Mouse (Mus musculus): Measurements from ENCODE around the gene Med31. TPM values are rescaled to one million over a fixed set of nuclear protein-coding genes. Genes with fewer than 3 reads are reported as not detected.

The Med31 gene
- polyA plus RNA-seq, 1 experiment from 2014 or later: 45.6 TPM

DNA sequence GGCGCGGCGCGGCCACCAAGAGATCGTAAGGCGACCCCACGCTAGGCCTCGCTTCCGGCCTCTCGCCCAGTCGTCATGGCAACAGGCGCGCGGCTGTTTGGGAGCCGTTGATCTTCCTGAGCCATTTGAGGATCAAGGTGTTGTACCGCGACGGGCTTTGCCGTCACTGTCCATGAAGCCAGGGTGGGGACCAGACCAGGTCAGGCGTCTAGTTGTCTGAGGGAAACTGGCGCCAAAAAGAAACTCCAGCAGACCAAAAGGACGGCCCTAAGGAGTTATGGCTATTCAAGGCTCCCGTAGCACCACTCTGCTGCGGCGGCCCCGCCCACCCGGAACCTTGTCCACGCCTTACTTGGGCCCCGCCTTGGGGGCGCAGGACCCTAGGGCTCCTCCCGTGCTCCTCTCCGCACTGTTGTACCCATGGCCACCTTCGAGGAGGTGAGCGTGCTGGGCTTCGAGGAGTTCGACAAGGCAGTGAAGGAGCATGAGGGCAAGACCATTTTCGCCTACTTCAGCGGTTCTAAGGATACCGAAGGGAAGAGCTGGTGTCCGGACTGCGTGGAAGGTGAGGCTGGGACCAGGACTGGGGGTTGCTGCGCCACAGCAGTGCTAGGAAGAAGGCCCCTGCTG is 8.1 kb downstream of the Med31 start, which contains the start of the genes 4933427D14Rik and Txndc17:
4933427D14Rik (minus strand) TSS at position 256 of the 630 bp plus-strand sequence.
Txndc17 (plus strand) TSS at position 344 of the 630 bp plus-strand sequence.
- peak within 1 kb of the TSS; percentile 77 for H3K27ac ChIP-seq (ENCODE audit: low read depth, low read length)
- H3K4me3 ChIP-seq (ENCODE audit: low read length): peak within 1 kb of the TSS; percentile 84
- no peaks in the 10 kb centered on the region for H3K27me3 ChIP-seq (ENCODE audit: control insufficient read depth, insufficient read depth, low read length)
- peak within 1 kb of the TSS; percentile 76 for H3K4me2 ChIP-seq (replicated peaks; ENCODE audit: low read depth, low read length)
- no peaks in the 10 kb centered on the region for H3K9me3 ChIP-seq (ENCODE audit: control insufficient read depth, low read length)
- peaks cover 32% of the 10 kb centered on the region for H3K36me3 ChIP-seq (ENCODE audit: control insufficient read depth, insufficient read depth, low read length)
- WGBS: under 1% methylated on average over 42 of the region's 42 CpGs
- H3K4me1 ChIP-seq (ENCODE audit: control insufficient read depth, insufficient read depth, low read length): peaks cover 14% of the 10 kb centered on the region
- ATAC-seq (ENCODE audit: low FRiP score, low TSS enrichment): peak; percentile 97
- H3K9ac ChIP-seq (ENCODE audit: low read depth, low read length): peak within 1 kb of the TSS; percentile 75

- no peaks in the 10 kb centered on the region for H3K27me3 ChIP-seq (ENCODE audit: control insufficient read depth, insufficient read depth, low read length)
- WGBS: under 1% methylated on average over 42 of the region's 43 CpGs
- H3K4me1 ChIP-seq (ENCODE audit: control insufficient read depth, insufficient read depth, low read length): peaks cover 14% of the 10 kb centered on the region
- H3K9ac ChIP-seq (ENCODE audit: low read depth, low read length): peak within 1 kb of the TSS; percentile 75
- H3K9me3 ChIP-seq (ENCODE audit: control insufficient read depth, low read length): no peaks in the 10 kb centered on the region
- H3K27ac ChIP-seq (ENCODE audit: low read depth, low read length): peak within 1 kb of the TSS; percentile 77
- H3K4me2 ChIP-seq (replicated peaks; ENCODE audit: low read depth, low read length): peak within 1 kb of the TSS; percentile 76
- H3K36me3 ChIP-seq (ENCODE audit: control insufficient read depth, insufficient read depth, low read length): peaks cover 27% of the 10 kb centered on the region
- ATAC-seq (ENCODE audit: low FRiP score, low TSS enrichment): peak; percentile 50
- H3K4me3 ChIP-seq (ENCODE audit: low read length): peak within 1 kb of the TSS; percentile 84
Observed at GRCm38 (mm10) chr11:72206341-72207203, 8.8 kb downstream of the Med31 start, which contains the start of gene Gm43951. Gene Gm43951 (minus strand): TSS chr11:72206840.

- Histone ChIP-seq H3K9me3 (ENCODE audit: control insufficient read depth, low read length) (no peaks in the 10 kb centered on the region), H3K4me3 (ENCODE audit: low read length) (no peak overlapping the region), H3K27ac (ENCODE audit: low read depth, low read length) (no peak overlapping the region), H3K4me1 (ENCODE audit: control insufficient read depth, insufficient read depth, low read length) (peaks cover 14% of the 10 kb centered on the region), H3K27me3 (ENCODE audit: control insufficient read depth, insufficient read depth, low read length) (no peaks in the 10 kb centered on the region), H3K9ac (ENCODE audit: low read depth, low read length) (no peak overlapping the region), H3K4me2 (replicated peaks; ENCODE audit: low read depth, low read length) (no peak overlapping the region), H3K36me3 (ENCODE audit: control insufficient read depth, insufficient read depth, low read length) (peaks cover 22% of the 10 kb centered on the region)
- WGBS: 81% methylated on average over 6 of the region's 6 CpGs
- no peak for ATAC-seq (ENCODE audit: low FRiP score, low TSS enrichment)
Observed at GRCm38 (mm10) chr11:72205256-72205655, 10.1 kb downstream of the Med31 start.

- Histone ChIP-seq H3K9ac (ENCODE audit: low read depth, low read length) (no peak overlapping the region), H3K36me3 (ENCODE audit: control insufficient read depth, insufficient read depth, low read length) (peaks cover 13% of the 10 kb centered on the region), H3K4me3 (ENCODE audit: low read length) (no peak overlapping the region), H3K9me3 (ENCODE audit: control insufficient read depth, low read length) (no peaks in the 10 kb centered on the region), H3K27ac (ENCODE audit: low read depth, low read length) (no peak overlapping the region), H3K27me3 (ENCODE audit: control insufficient read depth, insufficient read depth, low read length) (no peaks in the 10 kb centered on the region), H3K4me2 (replicated peaks; ENCODE audit: low read depth, low read length) (no peak overlapping the region), H3K4me1 (ENCODE audit: control insufficient read depth, insufficient read depth, low read length) (peaks cover 14% of the 10 kb centered on the region)
- ATAC-seq (ENCODE audit: low FRiP score, low TSS enrichment): no peak
- 92% methylated on average over 1 of the region's 1 CpGs for WGBS
Observed at GRCm38 (mm10) chr11:72203440-72203839, 12.0 kb downstream of the Med31 start.

DNA sequence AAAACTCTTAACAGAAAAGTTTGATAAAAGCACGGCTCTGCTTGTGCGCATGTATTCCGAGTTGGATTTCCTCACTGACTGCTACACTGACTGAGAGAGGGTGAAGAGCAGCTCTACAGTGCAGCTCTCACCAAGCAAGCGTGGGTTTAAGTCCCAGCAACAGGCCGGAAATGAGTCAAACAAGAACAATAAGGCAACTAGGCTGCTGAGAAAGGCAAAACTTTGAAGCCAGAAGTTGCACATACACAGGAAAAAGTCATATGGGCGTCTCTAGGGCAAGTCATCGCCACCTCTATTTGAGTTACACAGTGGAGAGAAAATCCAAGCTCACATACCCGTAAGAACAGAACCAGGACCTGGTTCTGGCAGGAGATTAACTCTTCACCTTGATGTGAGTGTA is 18.9 kb downstream of the Med31 start:
- no peak overlapping the region for H3K9ac ChIP-seq (ENCODE audit: low read depth, low read length)
- no peak overlapping the region for H3K4me2 ChIP-seq (replicated peaks; ENCODE audit: low read depth, low read length)
- no peak for ATAC-seq (ENCODE audit: low FRiP score, low TSS enrichment)
- H3K4me3 ChIP-seq (ENCODE audit: low read length): no peak overlapping the region
- H3K36me3 ChIP-seq (ENCODE audit: control insufficient read depth, insufficient read depth, low read length): peaks cover 41% of the 10 kb centered on the region
- H3K27ac ChIP-seq (ENCODE audit: low read depth, low read length): no peak overlapping the region
- no peaks in the 10 kb centered on the region for H3K9me3 ChIP-seq (ENCODE audit: control insufficient read depth, low read length)
- WGBS: 86% methylated on average over 8 of the region's 8 CpGs
- no peaks in the 10 kb centered on the region for H3K27me3 ChIP-seq (ENCODE audit: control insufficient read depth, insufficient read depth, low read length)
- H3K4me1 ChIP-seq (ENCODE audit: control insufficient read depth, insufficient read depth, low read length): no peaks in the 10 kb centered on the region

GRCm38 (mm10) chr11:72194259-72194658 is 21.1 kb downstream of the Med31 start:
- no peak for ATAC-seq (ENCODE audit: low FRiP score, low TSS enrichment)
- peaks cover 54% of the 10 kb centered on the region for H3K36me3 ChIP-seq (ENCODE audit: control insufficient read depth, insufficient read depth, low read length)
- WGBS: 95% methylated on average over 2 of the region's 2 CpGs

GRCm38 (mm10) chr11:72190857-72191256 is 24.5 kb downstream of the Med31 start:
- 88% methylated on average over 1 of the region's 1 CpGs for WGBS
- H3K9me3 ChIP-seq (ENCODE audit: control insufficient read depth, low read length): no peaks in the 10 kb centered on the region
- peaks cover 51% of the 10 kb centered on the region for H3K36me3 ChIP-seq (ENCODE audit: control insufficient read depth, insufficient read depth, low read length)
- no peak overlapping the region for H3K4me3 ChIP-seq (ENCODE audit: low read length)
- no peaks in the 10 kb centered on the region for H3K4me1 ChIP-seq (ENCODE audit: control insufficient read depth, insufficient read depth, low read length)
- H3K4me2 ChIP-seq (replicated peaks; ENCODE audit: low read depth, low read length): no peak overlapping the region
- H3K9ac ChIP-seq (ENCODE audit: low read depth, low read length): no peak overlapping the region
- no peak for ATAC-seq (ENCODE audit: low FRiP score, low TSS enrichment)
- no peaks in the 10 kb centered on the region for H3K27me3 ChIP-seq (ENCODE audit: control insufficient read depth, insufficient read depth, low read length)
- no peak overlapping the region for H3K27ac ChIP-seq (ENCODE audit: low read depth, low read length)

More at GRCm38 (mm10) chr11:72194259-72194658, 21.1 kb downstream of the Med31 start:
- H3K4me2 ChIP-seq (replicated peaks; ENCODE audit: low read depth, low read length): no peak overlapping the region
- H3K9me3 ChIP-seq (ENCODE audit: control insufficient read depth, low read length): no peaks in the 10 kb centered on the region
- no peak overlapping the region for H3K9ac ChIP-seq (ENCODE audit: low read depth, low read length)
- H3K4me1 ChIP-seq (ENCODE audit: control insufficient read depth, insufficient read depth, low read length): no peaks in the 10 kb centered on the region
- H3K27ac ChIP-seq (ENCODE audit: low read depth, low read length): no peak overlapping the region
- H3K4me3 ChIP-seq (ENCODE audit: low read length): no peak overlapping the region
- H3K27me3 ChIP-seq (ENCODE audit: control insufficient read depth, insufficient read depth, low read length): no peaks in the 10 kb centered on the region

GRCm38 (mm10) chr11:72184252-72184651 is 31.1 kb downstream of the Med31 start:
- Histone ChIP-seq H3K27me3 (ENCODE audit: control insufficient read depth, insufficient read depth, low read length) (no peaks in the 10 kb centered on the region), H3K9ac (ENCODE audit: low read depth, low read length) (no peak overlapping the region), H3K4me2 (replicated peaks; ENCODE audit: low read depth, low read length) (no peak overlapping the region), H3K4me1 (ENCODE audit: control insufficient read depth, insufficient read depth, low read length) (no peaks in the 10 kb centered on the region), H3K27ac (ENCODE audit: low read depth, low read length) (no peak overlapping the region), H3K4me3 (ENCODE audit: low read length) (no peak overlapping the region), H3K36me3 (ENCODE audit: control insufficient read depth, insufficient read depth, low read length) (peaks cover 37% of the 10 kb centered on the region), H3K9me3 (ENCODE audit: control insufficient read depth, low read length) (no peaks in the 10 kb centered on the region)
- ATAC-seq (ENCODE audit: low FRiP score, low TSS enrichment): no peak
- WGBS: 86% methylated on average over 4 of the region's 4 CpGs

DNA sequence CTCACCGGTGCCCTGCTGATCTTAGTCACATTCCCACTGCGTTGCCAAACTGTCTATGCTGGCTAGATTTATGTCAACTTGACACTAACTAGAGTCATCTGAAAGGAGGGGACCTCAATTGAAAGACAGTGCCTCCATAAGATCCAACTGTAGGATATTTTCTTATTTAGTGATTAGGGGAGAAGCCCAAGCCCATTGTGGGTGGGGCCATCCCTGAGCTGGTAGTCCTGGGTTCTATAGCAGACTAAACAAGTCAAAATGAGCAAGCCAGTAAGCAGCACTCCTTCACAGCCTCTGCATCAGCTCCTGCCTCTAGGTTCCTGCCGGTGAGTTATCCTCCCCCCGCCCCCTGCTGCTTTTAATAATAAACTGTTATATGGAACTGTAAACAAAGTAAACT is 34.3 kb downstream of the Med31 start:
- Histone ChIP-seq H3K4me1 (ENCODE audit: control insufficient read depth, insufficient read depth, low read length) (no peaks in the 10 kb centered on the region), H3K9ac (ENCODE audit: low read depth, low read length) (no peak overlapping the region), H3K27me3 (ENCODE audit: control insufficient read depth, insufficient read depth, low read length) (no peaks in the 10 kb centered on the region), H3K4me2 (replicated peaks; ENCODE audit: low read depth, low read length) (no peak overlapping the region), H3K9me3 (ENCODE audit: control insufficient read depth, low read length) (no peaks in the 10 kb centered on the region), H3K4me3 (ENCODE audit: low read length) (no peak overlapping the region), H3K36me3 (ENCODE audit: control insufficient read depth, insufficient read depth, low read length) (peaks cover 33% of the 10 kb centered on the region), H3K27ac (ENCODE audit: low read depth, low read length) (no peak overlapping the region)
- 85% methylated on average over 4 of the region's 4 CpGs for WGBS
- ATAC-seq (ENCODE audit: low FRiP score, low TSS enrichment): no peak

Data from kidney, embryonic 14.5 days (tissue).